Mouse (Mus musculus): Measurements from ENCODE around the gene Dnah12.

DNA sequence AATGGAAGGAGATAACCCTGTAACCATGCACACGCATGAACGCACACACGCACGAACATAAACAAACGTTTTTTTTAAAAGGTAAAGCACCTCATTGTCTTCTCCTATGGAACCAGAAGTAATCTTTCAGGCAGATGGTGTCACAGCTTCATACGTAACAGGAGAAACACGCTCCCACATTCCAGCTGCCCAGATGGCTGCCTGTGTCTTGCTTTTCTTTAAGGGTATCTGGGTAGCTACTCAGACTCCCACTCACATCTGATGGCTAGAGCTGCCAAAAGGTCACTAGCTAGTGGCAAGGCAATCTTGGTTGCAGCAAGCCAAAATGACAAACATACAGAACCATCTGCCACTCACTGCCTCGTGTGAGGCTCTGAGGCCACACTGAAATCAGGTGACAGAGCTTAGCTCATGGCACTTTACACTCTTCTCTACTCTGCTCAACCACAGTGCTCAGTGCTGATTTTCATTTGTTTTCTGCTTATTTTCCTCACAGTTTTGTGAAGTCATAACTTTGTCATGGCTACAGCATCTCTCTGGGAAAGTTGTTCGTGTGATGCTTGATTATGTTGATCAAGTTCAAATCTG, 220.7 kb downstream of the Dnah12 start:
- TF ChIP-seq CTCF (IDR thresholded peaks at IDR 0.05; ENCODE audit: extremely low read depth, insufficient read length, insufficient replicate concordance, low read depth, low read length) (no peak), POLR2A (IDR thresholded peaks at IDR 0.05; ENCODE audit: low read depth, low read length) (no peak)

Measured in small intestine, adult 2 months (tissue).